Mouse (Mus musculus): Measurements from ENCODE around the gene Rpl7l1.

DNA sequence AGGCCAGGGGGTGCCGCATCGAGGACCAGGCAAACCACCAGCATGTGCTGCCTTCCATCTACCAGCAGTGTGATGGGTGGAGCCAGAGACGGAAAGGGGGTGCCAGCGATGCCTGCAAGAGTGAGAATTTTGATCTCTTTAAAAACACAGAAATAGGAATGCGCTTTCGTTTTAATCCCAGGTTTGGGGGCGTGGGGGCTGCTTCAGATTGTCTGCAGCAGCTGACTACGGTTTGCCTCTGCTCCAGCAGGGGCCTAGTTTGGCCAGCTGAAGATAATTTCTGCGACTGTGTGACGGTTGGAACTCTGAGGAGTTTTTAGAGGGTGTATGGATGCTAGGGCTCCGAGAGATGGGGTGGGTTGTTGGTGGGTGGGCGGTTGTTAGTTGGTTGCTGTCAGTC, 23.7 kb downstream of the Rpl7l1 start:
- no peak for TF ChIP-seq EP300 (IDR thresholded peaks at IDR 0.05; ENCODE audit: low read depth)
- no peak for TF ChIP-seq CTCF (IDR thresholded peaks at IDR 0.05; ENCODE audit: low read depth)
